8 mouse cellular contexts compared by ENCODE assay signal in the genomic region with DNA sequence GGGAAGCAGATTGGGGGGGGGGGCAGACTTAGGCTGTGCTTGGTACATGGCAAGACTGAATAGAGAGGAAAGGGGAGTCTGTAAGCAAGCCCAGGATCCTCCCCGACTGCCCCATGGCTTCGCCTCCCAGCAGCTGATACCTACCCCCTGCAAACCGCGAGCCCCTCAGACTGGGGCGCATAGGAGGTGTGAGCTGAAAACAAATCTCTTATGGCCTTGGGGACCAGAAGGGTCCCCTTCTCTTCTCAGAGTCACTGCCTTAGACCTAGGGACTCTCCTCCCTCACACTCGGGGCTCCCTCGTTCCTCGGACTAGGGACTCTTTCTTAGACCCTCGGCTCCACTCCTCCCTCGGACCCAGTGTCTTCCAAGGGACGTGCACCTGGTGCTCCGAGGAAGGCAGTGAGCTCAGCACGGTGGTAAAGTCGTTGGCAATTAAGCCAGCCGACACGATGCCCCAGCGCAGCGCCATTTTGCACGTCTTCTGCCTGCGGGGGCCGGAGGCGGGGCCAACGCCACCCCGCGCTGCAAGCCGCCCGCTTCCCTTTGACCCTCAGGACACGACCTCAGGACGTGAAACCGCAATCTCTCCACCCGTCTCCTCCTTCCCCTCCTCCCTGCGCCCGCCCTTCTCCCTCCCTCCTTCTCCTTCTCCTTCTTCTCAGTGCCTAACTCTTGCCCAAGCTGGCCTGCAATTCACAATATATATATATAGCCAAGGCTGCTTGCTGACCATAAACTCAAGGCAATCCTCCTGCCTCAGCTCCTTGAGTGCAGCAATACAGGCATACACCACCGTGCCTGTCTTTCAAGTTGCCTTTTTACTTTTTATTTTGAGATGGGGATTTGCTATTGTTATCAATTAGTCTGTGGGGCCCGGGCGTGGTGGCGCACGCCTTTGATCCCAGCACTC. TPM values are rescaled to one million over a fixed set of nuclear protein-coding genes. Genes with fewer than 3 reads are reported as not detected.
DNase-seq lines count a peak whose midpoint lies in the region; ATAC-seq and TF ChIP-seq lines count a peak whose summit lies in the region.

A gene (minus strand): TSS at position 513 of the 912 bp plus-strand sequence.

- H3K4me1 ChIP-seq in liver, embryonic 15.5 days (replicated peaks): peaks cover 67% of the 10 kb centered on the region
- H3K4me1 ChIP-seq in stomach, embryonic 15.5 days: peaks cover 19% of the 10 kb centered on the region

- H3K9me3 ChIP-seq in liver, embryonic 15.5 days (replicated peaks): no peaks in the 10 kb centered on the region
- no peaks in the 10 kb centered on the region for H3K9me3 ChIP-seq in stomach, embryonic 15.5 days

- peak in 1 of 2 experiments; percentile 35 for DNase-seq in layer of hippocampus, adult 2 months (ENCODE audit: low spot score in 2 of 2)
- DNase-seq in layer of hippocampus, adult 11-12 months (ENCODE audit: low spot score): no peak
- DNase-seq in embryo, embryonic 9.5 days (ENCODE audit: extremely low spot score): peak; percentile 83
- peak; percentile 63 for DNase-seq in heart, adult 8-10 months (ENCODE audit: low spot score)
- DNase-seq in kidney, adult 18-20 months: peak; percentile 67
- peak; percentile 43 for DNase-seq in naive thymus-derived CD4-positive, alpha-beta T cell, adult 2 months (ENCODE audit: low read depth)

- H3K36me3 ChIP-seq in liver, embryonic 15.5 days (replicated peaks): peaks cover 16% of the 10 kb centered on the region
- H3K36me3 ChIP-seq in stomach, embryonic 15.5 days: peaks cover 11% of the 10 kb centered on the region; the same call in 1 of the 2 replicates

- ATAC-seq in liver, embryonic 15.5 days (ENCODE audit: insufficient read depth): peak; percentile 59
- peak; percentile 29; the same call in 1 of the 2 replicates for ATAC-seq in stomach, embryonic 15.5 days (ENCODE audit: insufficient read depth, low FRiP score, low read depth)

- no peaks in the 10 kb centered on the region for H3K27me3 ChIP-seq in liver, embryonic 15.5 days
- H3K27me3 ChIP-seq in stomach, embryonic 15.5 days (replicated peaks): no peaks in the 10 kb centered on the region

- peak within 1 kb of the TSS; percentile 60 for H3K4me3 ChIP-seq in layer of hippocampus, adult 2 months
- peak within 1 kb of the TSS; percentile 62 for H3K4me3 ChIP-seq in liver, embryonic 15.5 days (replicated peaks)
- H3K4me3 ChIP-seq in stomach, embryonic 15.5 days (replicated peaks): peak within 1 kb of the TSS; percentile 48

- TF ChIP-seq CTCF in layer of hippocampus, adult 2 months (conservative IDR thresholded peaks at IDR 0.05): no peak

- 5% methylated on average over 38 of the region's 38 CpGs for WGBS in liver, embryonic 15.5 days (ENCODE audit: insufficient replicate concordance)
- WGBS in stomach, embryonic 15.5 days: 9% methylated on average over 38 of the region's 38 CpGs

- H3K27ac ChIP-seq in layer of hippocampus, adult 2 months: peak within 1 kb of the TSS; percentile 67
- H3K27ac ChIP-seq in liver, embryonic 15.5 days (replicated peaks): peak within 1 kb of the TSS; percentile 34
- peak within 1 kb of the TSS; percentile 57; the same call in 1 of the 2 replicates for H3K27ac ChIP-seq in stomach, embryonic 15.5 days

- peak within 1 kb of the TSS; percentile 56; the same call in 1 of the 2 replicates for H3K9ac ChIP-seq in liver, embryonic 15.5 days
- 0 out of 2 replicates have a peak within 1 kb of the TSS, but pooled peaks have one; percentile 19 for H3K9ac ChIP-seq in stomach, embryonic 15.5 days

- H3K4me2 ChIP-seq in liver, embryonic 15.5 days: peak within 1 kb of the TSS; percentile 76
- H3K4me2 ChIP-seq in stomach, embryonic 15.5 days: peak within 1 kb of the TSS; percentile 73

RNA-seq across cellular contexts. Expression of the gene that starts here (rescaled TPM):
- total RNA-seq in layer of hippocampus, adult 2 months (2021): 1 to 10 TPM; 4.3 to 4.4 TPM
- 10 to 100 TPM; 10.2 to 12.8 (median 11.5) TPM for total RNA-seq in heart, adult 8-10 months (2022)
- 2.4 and 2.5 TPM in 2 replicates for polyA plus RNA-seq in liver, embryonic 15.5 days (2015; fragmentation: Nextera tagmentation; extraction: Ambion mirVana)
- 3.5 and 3.7 TPM in 2 replicates for polyA plus RNA-seq in stomach, embryonic 15.5 days (2015; fragmentation: Nextera tagmentation; extraction: Ambion mirVana)
